Mouse (Mus musculus) hindbrain, embryonic 11.5 days (tissue): ENCODE data around the gene Klf16. TPM values are rescaled to one million over a fixed set of nuclear protein-coding genes. Genes with fewer than 3 reads are reported as not detected.
A peak's percentile ranks its signal among the peaks of the same experiment; 100 is the strongest.

Experiments used
- ATAC-seq: fragments of 200-750 bp; cut with Nextera tagmentation; 2 replicates; pipeline ENCODE4 v1.8.0; 2017; ENCODE audit warnings: mild to moderate bottlenecking, moderate TSS enrichment, moderate library complexity; ENCODE audit not compliant: low FRiP score
- DNase-seq: peaks from one replicate; pipeline ENCODE4 v3.0.0-alpha.2; 2015; ENCODE audit warnings: low spot score
- H3K27ac ChIP-seq: fragments of 300-500 bp; sonication (generic); 2 replicates; pipeline ENCODE4 v1.5.1; 2014; ENCODE audit warnings: mild to moderate bottlenecking, low read depth, low read length
- H3K27me3 ChIP-seq: fragments of 300-500 bp; sonication (generic); 2 replicates; pipeline ENCODE4 v1.6.1; 2014; ENCODE audit warnings: mild to moderate bottlenecking, low read length, moderate library complexity, mixed read lengths; ENCODE audit not compliant: control insufficient read depth, insufficient read depth
- H3K36me3 ChIP-seq: fragments of 300-500 bp; sonication (generic); 2 replicates; pipeline ENCODE4 v1.6.1; 2014; ENCODE audit warnings: mild to moderate bottlenecking, low read length, moderate library complexity, mixed read lengths; ENCODE audit not compliant: control insufficient read depth, insufficient read depth
- H3K4me1 ChIP-seq: fragments of 300-500 bp; sonication (generic); replicated peaks from 2 replicates; pipeline ENCODE4 v1.6.1; 2014; ENCODE audit warnings: low read length, mixed read lengths; ENCODE audit not compliant: control insufficient read depth, insufficient read depth
- H3K4me2 ChIP-seq: fragments of 300-500 bp; sonication (generic); replicated peaks from 2 replicates; pipeline ENCODE4 v1.6.1; 2014; ENCODE audit warnings: mild to moderate bottlenecking, low read depth, low read length
- H3K4me3 ChIP-seq: fragments of 300-500 bp; sonication (generic); 2 replicates; pipeline ENCODE4 v1.5.1; 2014; ENCODE audit warnings: low read depth, low read length
- H3K9ac ChIP-seq: fragments of 300-500 bp; sonication (generic); 2 replicates; pipeline ENCODE4 v1.6.1; 2014; ENCODE audit warnings: low read depth, low read length
- H3K9me3 ChIP-seq: fragments of 300-500 bp; sonication (generic); 2 replicates; pipeline ENCODE4 v1.6.1; 2016; ENCODE audit warnings: low read length; ENCODE audit not compliant: control insufficient read depth
- WGBS: fragments of 180-500 bp; shearing (Covaris S2); extraction: QIAGEN DNeasy Blood & Tissue Kit; methylation state at CpG from one replicate; pipeline ENCODE4 v1.1.7; 2014; 5-methylcytosine and 5-hydroxymethylcytosine counted together
- polyA plus RNA-seq: library from polyadenylated mRNA; unstranded; fragments of >200 nt; fragmentation: Nextera tagmentation; extraction: Ambion mirVana; gene quantifications from 2 replicates; pipeline ENCODE4 v1.2.1, GENCODE M21; 2014

Klf16 gene
- polyA plus RNA-seq, 1 experiment from 2014 or later: 4.2 TPM

- peaks cover 11% of the 10 kb centered on the region for H3K27me3 ChIP-seq
- H3K4me1 ChIP-seq: no peaks in the 10 kb centered on the region
- no peak overlapping the region for H3K9ac ChIP-seq
- H3K4me2 ChIP-seq: no peak overlapping the region
- no peaks in the 10 kb centered on the region for H3K36me3 ChIP-seq
- WGBS: 84% methylated on average over 11 of the region's 11 CpGs
- no peak overlapping the region for H3K27ac ChIP-seq
- no peak overlapping the region for H3K4me3 ChIP-seq
- H3K9me3 ChIP-seq: no peaks in the 10 kb centered on the region
- DNase-seq (no peak), ATAC-seq (no peak)
These were observed 44.3 kb downstream of the Klf16 start for GRCm38 (mm10) chr10:80532783-80533182.

- DNase-seq (peak; percentile 49), ATAC-seq (peak; percentile 89)
- H3K4me1 ChIP-seq: no peaks in the 10 kb centered on the region
- H3K27me3 ChIP-seq: no peaks in the 10 kb centered on the region
- H3K36me3 ChIP-seq: no peaks in the 10 kb centered on the region
- WGBS: 34% methylated on average over 9 of the region's 9 CpGs
- peak overlapping the region; percentile 32 for H3K4me2 ChIP-seq
- H3K4me3 ChIP-seq: no peak overlapping the region
- H3K9ac ChIP-seq: no peak overlapping the region
- no peaks in the 10 kb centered on the region for H3K9me3 ChIP-seq
- no peak overlapping the region for H3K27ac ChIP-seq
These were observed 50.9 kb downstream of the Klf16 start for GRCm38 (mm10) chr10:80526172-80526571.

- ATAC-seq (no peak), DNase-seq (no peak)
- H3K9me3 ChIP-seq: no peaks in the 10 kb centered on the region
- 92% methylated on average over 7 of the region's 7 CpGs for WGBS
- no peak overlapping the region for H3K4me3 ChIP-seq
- H3K4me1 ChIP-seq: no peaks in the 10 kb centered on the region
- no peak overlapping the region for H3K27ac ChIP-seq
- H3K4me2 ChIP-seq: no peak overlapping the region
- H3K36me3 ChIP-seq: no peaks in the 10 kb centered on the region
- no peaks in the 10 kb centered on the region for H3K27me3 ChIP-seq
- no peak overlapping the region for H3K9ac ChIP-seq
These were observed 53.8 kb downstream of the Klf16 start for GRCm38 (mm10) chr10:80523299-80523698.

GRCm38 (mm10) chr10:80519287-80519686 is 57.8 kb downstream of the Klf16 start:
- DNase-seq (no peak), ATAC-seq (no peak)
- Histone ChIP-seq H3K27ac (no peak overlapping the region), H3K4me2 (no peak overlapping the region), H3K27me3 (peaks cover 2% of the 10 kb centered on the region; the same call in 1 of the 2 replicates), H3K9ac (no peak overlapping the region), H3K4me1 (peaks cover 3% of the 10 kb centered on the region; the same call in 1 of the 2 replicates), H3K36me3 (no peaks in the 10 kb centered on the region), H3K9me3 (no peaks in the 10 kb centered on the region), H3K4me3 (no peak overlapping the region)
- 64% methylated on average over 2 of the region's 2 CpGs for WGBS

Other genes starting within 250 kb of the Klf16 start
- gene Pcsk4, start 247.8 kb downstream of the Klf16 start, polyA plus RNA-seq: 1.1 and 1.8 TPM in 2 replicates
- 3.7 and 3.8 TPM in 2 replicates for gene Reep6, start 247.4 kb downstream of the Klf16 start, polyA plus RNA-seq
- 0.54 and 0.70 TPM in 2 replicates for gene Adamtsl5, start 228.9 kb downstream of the Klf16 start, polyA plus RNA-seq
- 0.11 and 0.14 TPM in 2 replicates for gene Plk5, start 220.9 kb downstream of the Klf16 start, polyA plus RNA-seq
- gene Mex3d, start 189.7 kb downstream of the Klf16 start, polyA plus RNA-seq: 13.4 and 14.7 TPM in 2 replicates
- gene Mbd3, start 177.8 kb downstream of the Klf16 start, polyA plus RNA-seq: 227 and 240 TPM in 2 replicates
- gene Uqcr11, start 170.5 kb downstream of the Klf16 start, polyA plus RNA-seq: 466 and 480 TPM in 2 replicates
- 110 and 130 TPM in 2 replicates for gene Tcf3, start 143.7 kb downstream of the Klf16 start, polyA plus RNA-seq
- 2.1 and 3.5 TPM in 2 replicates for gene Onecut3, start 82.5 kb downstream of the Klf16 start, polyA plus RNA-seq
- gene Atp8b3, start 38.2 kb downstream of the Klf16 start, polyA plus RNA-seq: 0.86 and 0.95 TPM in 2 replicates
- 21.6 and 22.5 TPM in 2 replicates for gene Rexo1, start 15.8 kb downstream of the Klf16 start, polyA plus RNA-seq
- 98.8 and 108 TPM in 2 replicates for gene Abhd17a, start 13.0 kb upstream of the Klf16 start, polyA plus RNA-seq
- gene Scamp4, start 25.6 kb upstream of the Klf16 start, polyA plus RNA-seq: 64.1 and 68.7 TPM in 2 replicates
- gene Adat3, start 25.6 kb upstream of the Klf16 start, polyA plus RNA-seq: 5.8 and 7.4 TPM in 2 replicates
- gene Gm49322, start 28.7 kb upstream of the Klf16 start, polyA plus RNA-seq: 1.5 and 1.7 TPM in 2 replicates
- 71.1 and 85.6 TPM in 2 replicates for gene Csnk1g2, start 45.5 kb upstream of the Klf16 start, polyA plus RNA-seq
- gene Btbd2, start 79.8 kb upstream of the Klf16 start, polyA plus RNA-seq: 36.2 and 47.2 TPM in 2 replicates
- gene Mknk2, start 100.8 kb upstream of the Klf16 start, polyA plus RNA-seq: 47.0 and 48.4 TPM in 2 replicates
- gene Mob3a, start 124.7 kb upstream of the Klf16 start, polyA plus RNA-seq: 54.4 and 55.6 TPM in 2 replicates
- gene Izumo4, start 124.9 kb upstream of the Klf16 start, polyA plus RNA-seq: 10.3 and 11.4 TPM in 2 replicates
- 68.5 and 85.1 TPM in 2 replicates for gene Ap3d1, start 164.9 kb upstream of the Klf16 start, polyA plus RNA-seq
- 18.3 and 25.1 TPM in 2 replicates for gene Dot1l, start 177.9 kb upstream of the Klf16 start, polyA plus RNA-seq
- 83.4 and 84.4 TPM in 2 replicates for gene Sf3a2, start 220.9 kb upstream of the Klf16 start, polyA plus RNA-seq
- 142 and 150 TPM in 2 replicates for gene Plekhj1, start 221.3 kb upstream of the Klf16 start, polyA plus RNA-seq
- gene Amh, start 227.9 kb upstream of the Klf16 start, polyA plus RNA-seq: not detected in 2 replicates
- 0.36 and 0.61 TPM in 2 replicates for gene Jsrp1, start 236.2 kb upstream of the Klf16 start, polyA plus RNA-seq
- 1,755 and 1,772 TPM in 2 replicates for gene Oaz1, start 249.3 kb upstream of the Klf16 start, polyA plus RNA-seq